Mouse (Mus musculus): ENCODE data around the gene Gsdma3.
"Not testable (repeated sequence)": the region's sequence is repeated elsewhere in the genome, so short reads cannot be mapped to it uniquely, and the experiment has no call there.

The Gsdma3 gene

DNA sequence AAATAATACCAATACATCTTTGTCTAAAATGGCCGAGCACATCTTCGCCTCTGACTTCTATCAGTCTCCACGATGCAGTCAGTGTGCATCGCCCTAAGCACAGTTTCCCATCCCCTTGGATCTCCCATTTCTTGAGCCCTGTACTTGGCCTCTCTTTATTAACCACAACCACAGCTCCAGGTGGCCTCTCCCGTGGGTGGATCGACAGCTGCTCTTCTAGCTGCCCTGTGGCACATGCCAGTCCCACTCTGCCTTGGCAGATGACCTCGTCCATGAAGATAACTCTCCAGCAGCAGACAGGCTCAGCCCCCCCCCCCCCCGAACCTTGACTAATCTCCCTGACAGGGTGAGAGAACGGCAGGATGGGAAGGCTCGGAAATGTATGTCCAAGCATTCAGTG, 30.7 kb upstream of the Gsdma3 start:
- no peak for ATAC-seq (ENCODE audit: insufficient number of reproducible peaks, low FRiP score, low TSS enrichment)

DNA sequence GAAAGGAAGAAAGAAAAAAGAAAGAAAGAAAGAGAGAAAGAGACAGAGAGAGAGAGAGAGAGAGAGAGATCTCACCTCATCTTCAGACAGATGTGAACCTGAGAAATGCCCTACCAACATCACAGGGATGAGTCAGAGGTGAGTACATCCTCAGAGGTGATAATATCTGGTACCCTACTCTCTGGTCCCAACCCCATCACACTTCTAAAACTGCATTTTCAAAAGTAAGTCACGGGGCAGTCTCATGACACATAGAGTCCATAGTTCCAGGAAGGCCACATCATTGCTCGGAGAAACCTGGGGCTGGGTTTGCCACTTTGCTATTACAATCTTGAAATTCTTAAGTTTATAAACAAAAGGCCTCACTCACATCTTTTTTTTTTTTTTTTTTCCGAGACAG, 30.2 kb upstream of the Gsdma3 start:
- ATAC-seq (ENCODE audit: insufficient number of reproducible peaks, low FRiP score, low TSS enrichment), result no peak

DNA sequence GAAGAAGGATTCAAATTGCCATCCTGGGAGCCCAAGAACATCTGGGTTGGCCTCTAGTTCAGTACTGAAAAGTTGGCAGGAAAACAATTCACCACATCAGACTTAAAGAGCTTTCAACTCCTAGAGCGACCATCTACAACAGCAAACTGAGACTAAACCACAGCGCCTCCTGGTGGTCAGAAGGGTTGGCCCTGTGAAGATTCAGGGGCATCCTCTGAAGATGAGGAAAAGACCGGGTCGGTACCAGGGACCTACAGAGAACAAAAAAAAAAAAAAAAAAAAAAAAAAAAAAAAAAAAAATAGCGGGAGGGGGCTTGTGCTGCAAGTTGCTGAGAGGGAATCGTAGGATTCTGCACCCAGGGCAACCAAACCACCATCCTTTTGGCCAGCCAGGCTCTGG, 28.8 kb upstream of the Gsdma3 start:
- no peak for ATAC-seq (ENCODE audit: insufficient number of reproducible peaks, low FRiP score, low TSS enrichment)

DNA sequence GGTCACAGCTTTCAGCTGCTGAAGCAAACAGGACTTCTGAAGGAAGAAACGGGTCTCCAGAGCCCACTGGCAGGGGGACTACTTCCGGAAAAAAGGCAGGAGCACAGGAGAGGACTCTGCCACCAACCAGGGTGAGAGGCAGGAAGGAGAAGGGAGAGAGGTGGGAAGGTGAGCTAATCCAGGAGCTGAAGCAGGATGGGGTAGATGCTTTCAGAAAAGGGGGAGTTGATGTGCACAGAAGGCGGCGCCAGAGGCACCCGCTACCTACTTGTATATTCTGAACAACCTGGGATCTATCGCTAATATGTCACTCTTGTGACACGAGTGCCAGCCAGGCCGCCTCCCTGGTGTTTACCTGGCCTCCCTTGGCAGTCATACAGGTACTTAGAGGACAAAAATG, 28.2 kb upstream of the Gsdma3 start, which contains the start of gene Lrrc3c:
Lrrc3c (plus strand) TSS at position 301 of the 400 bp plus-strand sequence.
- no peak for ATAC-seq (ENCODE audit: insufficient number of reproducible peaks, low FRiP score, low TSS enrichment)

DNA sequence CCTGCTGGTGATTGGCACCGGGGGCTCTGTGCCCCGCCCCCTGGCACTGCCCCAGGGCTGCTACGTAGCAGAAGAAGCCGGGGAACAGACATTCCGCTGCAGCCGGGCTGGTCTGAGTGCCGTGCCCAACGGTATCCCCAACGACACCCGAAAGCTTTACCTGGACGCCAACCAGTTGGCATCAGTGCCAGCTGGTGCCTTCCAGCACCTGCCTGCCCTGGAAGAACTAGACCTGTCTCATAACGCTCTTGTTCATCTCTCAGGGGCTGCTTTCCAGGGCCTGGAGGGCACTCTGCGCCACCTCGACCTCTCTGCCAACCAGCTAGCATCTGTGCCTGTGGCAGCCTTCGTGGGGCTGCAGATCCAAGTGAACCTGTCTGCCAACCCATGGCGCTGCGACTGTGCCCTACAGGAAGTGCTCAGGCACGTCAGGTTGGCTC, 27.3 kb upstream of the Gsdma3 start:
- ATAC-seq (ENCODE audit: insufficient number of reproducible peaks, low FRiP score, low TSS enrichment), result peak; percentile 56; the same call in 1 of the 2 replicates

DNA sequence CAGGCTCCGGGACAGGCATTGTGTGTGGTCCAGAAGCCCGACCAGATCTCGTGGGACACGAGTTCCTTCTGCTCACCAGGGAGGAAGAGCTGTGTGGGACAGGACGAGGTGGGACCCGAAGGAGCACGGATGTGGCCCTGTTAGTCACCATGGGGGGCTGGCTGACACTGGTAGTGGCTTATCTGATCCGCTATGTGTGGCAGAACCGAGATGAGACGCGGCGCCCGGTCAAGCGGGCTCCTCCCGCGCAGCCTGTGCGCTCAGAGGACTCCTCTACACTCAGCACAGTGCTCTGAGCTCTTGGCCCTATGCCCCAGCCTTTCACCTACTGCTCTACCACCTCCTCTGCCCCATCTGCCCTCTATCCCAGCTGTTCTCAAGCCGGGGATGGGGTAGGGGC, 26.9 kb upstream of the Gsdma3 start:
- peak; percentile 15; the same call in 1 of the 2 replicates for ATAC-seq (ENCODE audit: insufficient number of reproducible peaks, low FRiP score, low TSS enrichment)

DNA sequence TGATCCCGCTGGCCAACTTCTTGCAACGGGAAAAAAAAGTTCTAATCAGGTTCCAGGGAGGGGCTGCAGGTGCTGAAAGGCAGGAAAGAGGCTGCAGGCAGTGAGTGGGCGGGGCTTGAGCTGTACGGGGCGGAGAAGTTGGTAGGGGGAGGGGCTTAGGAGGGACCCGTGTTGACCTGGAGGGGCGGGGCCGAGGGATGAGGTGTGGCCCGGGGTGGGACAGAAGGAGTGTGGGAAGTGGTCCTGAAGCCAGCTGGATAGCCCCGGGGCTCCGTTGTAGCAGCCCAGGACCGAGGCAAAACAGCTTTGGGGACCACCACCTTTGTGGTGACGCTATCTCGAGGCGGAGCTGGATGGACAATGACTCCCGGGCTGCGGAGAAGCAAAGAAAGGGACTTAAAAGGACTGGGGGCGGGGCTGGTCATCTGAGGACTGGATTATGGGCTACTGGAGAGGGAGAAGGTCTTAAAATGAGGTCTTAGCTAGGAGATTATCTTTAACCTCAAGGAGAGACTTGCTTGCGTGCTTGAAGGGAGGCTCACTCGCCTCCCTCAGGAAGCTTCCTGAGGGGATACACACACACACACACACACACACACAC, 24.0 kb upstream of the Gsdma3 start:
- no peak for ATAC-seq (ENCODE audit: insufficient number of reproducible peaks, low FRiP score, low TSS enrichment)

DNA sequence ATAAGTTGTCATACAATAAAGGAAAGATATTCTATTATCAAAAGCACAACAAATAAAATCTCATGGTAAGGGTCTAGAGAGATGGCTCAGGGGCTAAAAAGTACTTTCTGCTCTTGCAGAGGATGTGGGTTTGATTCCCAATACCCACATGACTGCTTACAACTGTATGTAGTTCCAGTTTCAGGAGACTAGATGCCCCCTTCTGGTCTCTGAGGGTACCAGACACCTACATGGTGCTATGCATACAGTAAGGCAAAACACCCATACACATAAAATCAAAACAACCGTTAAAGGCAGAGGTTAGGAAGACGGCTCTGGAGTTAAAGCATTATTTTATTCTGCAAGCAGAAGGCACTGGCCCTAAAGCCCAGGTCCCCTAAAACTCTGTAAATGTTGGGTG, 22.2 kb upstream of the Gsdma3 start:
- no peak for ATAC-seq (ENCODE audit: insufficient number of reproducible peaks, low FRiP score, low TSS enrichment)

DNA sequence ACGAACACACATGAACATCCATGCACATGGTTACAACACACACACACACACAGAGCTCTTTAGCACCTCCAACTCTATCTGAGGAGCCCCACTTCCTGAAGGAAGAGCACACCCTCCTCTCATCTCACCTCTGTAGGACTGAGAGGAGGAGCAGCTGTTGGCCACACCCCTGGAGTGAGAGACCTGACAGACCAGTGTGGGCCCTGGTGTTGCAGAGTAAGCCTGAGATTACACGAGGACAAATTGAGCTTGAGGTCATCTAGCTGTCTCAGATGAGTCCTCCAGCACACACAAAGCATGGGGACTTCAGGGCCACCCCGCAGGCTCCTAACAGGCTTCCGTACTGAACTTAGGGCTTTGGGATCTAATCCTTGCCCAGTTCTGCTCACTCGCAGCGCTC, 21.2 kb upstream of the Gsdma3 start:
- ATAC-seq (ENCODE audit: insufficient number of reproducible peaks, low FRiP score, low TSS enrichment), result not testable (repeated sequence)

DNA sequence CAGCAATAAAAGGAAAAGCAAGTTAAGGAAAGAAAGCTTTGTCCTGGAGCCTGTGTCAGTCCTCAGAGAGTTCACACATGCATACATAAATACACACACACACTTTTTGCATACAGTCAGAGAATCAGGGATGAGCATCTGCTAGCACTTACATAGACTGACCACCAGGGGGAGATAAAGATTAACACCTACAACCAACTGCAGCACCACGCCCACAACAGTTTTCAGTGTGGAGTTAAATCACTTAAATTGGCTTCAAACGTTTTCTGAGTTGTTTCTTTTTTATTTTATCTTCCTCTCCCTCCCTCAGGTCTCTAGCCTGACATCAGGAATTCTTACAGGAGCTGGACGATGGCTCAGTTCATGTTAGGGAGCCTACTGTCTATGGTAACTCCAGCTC, 19.4 kb upstream of the Gsdma3 start:
- ATAC-seq (ENCODE audit: insufficient number of reproducible peaks, low FRiP score, low TSS enrichment), result no peak

DNA sequence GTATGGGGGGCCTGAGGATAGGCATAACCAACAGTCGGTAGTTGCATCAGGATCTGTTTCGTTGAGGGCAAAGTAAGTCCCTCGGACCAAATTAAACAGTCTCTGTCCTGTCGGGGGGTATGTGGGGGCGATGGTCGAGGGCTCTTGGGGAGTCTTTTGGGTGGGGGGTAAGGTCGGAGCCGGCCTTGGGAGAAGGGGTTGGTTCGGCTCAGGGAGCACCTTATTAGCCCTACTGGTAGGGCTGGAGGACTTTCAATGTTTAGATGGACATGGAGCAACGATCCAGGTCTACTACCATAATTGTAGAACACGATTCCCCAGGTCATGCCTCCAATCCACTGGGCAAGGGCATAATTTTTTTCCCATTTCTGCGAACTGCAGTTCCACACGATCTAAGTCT, 5.4 kb upstream of the Gsdma3 start:
- ATAC-seq (ENCODE audit: insufficient number of reproducible peaks, low FRiP score, low TSS enrichment), result no peak

DNA sequence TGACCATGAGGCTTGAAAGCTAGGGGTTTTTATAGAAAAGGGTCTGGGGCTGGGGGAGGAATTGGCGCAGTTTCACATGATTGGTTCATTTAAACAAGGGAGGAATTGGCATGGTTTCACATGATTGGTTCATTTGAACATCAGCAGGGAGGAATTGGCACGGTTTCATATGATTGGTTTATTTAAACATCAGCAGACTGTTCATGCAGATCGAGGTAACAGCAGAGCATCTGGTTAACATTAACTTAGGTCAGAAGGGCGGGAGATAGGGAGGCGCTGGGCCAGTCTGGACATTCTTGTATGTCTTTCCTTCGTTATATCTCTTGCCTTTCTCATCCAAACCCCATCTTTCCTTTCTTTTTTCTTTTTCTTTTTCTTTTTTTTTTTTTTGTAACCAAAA, 2.2 kb upstream of the Gsdma3 start:
- ATAC-seq (ENCODE audit: insufficient number of reproducible peaks, low FRiP score, low TSS enrichment), result not testable (repeated sequence)

DNA sequence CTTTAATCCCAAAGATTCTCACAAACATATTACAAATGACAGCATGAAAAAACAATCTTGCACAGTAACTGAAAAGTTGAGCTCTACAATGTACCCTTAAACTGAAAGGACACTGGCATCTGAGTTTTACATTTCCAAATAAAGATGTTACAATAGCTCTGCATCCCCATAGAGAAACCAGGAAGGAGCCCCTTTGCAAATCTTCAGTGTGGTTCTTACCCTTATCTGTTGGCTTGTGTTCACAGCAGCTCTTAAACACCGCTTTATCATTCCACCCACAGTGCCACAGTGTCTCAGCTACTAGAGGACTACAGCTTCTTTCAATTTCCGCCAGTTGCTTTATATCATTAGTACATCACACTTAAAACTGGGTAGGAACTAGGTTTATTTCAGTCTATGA, 1.8 kb upstream of the Gsdma3 start:
- ATAC-seq (ENCODE audit: insufficient number of reproducible peaks, low FRiP score, low TSS enrichment), result not testable (repeated sequence)

DNA sequence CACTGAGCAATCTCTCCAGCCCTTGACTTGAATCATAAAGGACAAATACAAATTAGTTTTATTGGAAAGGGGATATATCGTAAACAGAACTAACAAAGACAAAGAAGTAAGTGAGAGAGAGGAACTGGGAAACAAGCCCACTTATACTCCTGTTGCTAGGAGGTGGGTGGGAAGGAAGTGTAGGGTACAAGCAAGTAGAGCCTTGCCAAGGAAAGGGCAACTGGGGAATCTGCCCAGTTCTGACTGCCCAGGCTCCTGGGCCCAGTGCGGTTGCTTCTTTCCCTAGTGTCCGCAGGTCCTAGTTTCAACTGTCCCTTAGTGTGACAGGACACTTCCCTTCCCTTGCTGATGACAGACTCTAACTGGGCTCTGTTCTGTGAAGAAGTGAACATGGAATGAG, 2.5 kb downstream of the Gsdma3 start:
- ATAC-seq (ENCODE audit: insufficient number of reproducible peaks, low FRiP score, low TSS enrichment), result no peak

DNA sequence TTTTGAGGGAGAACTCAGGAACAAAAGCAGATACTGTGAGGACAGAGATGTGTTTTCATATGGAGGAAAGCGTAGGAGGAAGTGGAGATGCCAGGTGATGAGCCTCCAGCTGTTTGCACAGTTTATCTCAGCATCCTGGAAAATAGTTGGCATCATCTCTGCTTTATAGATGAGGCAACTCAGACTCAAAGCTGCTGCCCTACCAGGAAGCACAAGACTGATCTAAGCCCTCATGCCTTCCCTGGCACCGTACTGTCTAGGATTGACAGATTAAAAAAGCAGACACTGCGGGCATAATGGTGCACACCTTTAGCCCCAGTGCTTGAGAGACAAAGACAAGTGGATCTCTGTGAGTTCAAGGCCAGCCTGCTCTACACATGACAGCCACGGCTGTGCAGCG, 4.5 kb downstream of the Gsdma3 start:
- ATAC-seq (ENCODE audit: insufficient number of reproducible peaks, low FRiP score, low TSS enrichment), result no peak

DNA sequence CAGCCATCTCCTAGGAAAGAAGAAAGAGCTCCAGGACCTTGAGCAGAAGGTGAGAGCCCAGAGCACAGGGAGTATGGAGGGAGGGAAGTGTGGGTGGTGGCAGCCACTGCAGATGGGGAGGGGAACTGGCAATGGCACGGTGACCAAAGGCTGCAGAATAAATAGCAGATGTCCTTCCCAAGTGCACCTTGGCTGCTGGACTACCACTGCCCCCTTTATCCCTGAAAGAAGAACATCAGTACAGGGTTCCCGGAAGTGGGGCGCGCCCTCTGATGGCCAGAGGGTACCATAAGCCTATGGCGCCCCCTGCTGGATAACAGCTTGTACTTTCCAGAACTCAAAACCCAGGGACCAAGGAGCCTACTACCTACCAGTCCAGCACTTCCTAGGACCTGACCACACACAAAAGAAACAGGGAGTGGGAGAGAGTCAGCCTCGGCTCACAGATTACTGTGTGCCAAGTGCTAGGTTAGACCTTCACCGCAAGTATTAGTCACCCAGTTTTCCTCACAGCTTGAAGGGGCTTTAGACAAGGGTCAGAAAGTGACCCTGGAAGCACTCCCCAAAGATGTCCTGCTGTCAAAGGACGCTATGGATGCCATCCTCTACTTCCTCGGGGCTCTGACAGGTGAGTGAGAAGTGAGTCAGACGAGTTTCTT, 9.3 kb downstream of the Gsdma3 start:
- ATAC-seq (ENCODE audit: insufficient number of reproducible peaks, low FRiP score, low TSS enrichment), result not testable (repeated sequence)

DNA sequence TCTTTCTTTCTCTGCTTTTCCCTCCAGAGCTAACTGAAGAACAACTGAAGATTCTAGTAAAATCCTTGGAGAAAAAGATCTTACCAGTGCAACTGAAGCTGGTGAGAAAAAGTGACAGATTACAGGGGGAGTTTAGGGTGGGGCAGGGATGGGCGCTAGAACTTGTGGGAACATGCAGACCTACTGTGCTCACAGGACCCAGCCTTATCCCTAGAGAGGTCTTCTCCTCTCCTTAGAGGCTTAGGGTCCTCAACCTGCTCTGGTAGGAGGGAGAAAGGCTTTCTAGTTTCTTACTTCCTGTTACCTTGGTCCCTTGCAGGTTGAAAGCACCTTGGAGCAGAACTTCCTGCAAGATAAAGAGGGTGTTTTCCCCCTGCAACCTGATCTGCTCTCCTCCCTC, 11.3 kb downstream of the Gsdma3 start:
- ATAC-seq (ENCODE audit: insufficient number of reproducible peaks, low FRiP score, low TSS enrichment), result no peak

DNA sequence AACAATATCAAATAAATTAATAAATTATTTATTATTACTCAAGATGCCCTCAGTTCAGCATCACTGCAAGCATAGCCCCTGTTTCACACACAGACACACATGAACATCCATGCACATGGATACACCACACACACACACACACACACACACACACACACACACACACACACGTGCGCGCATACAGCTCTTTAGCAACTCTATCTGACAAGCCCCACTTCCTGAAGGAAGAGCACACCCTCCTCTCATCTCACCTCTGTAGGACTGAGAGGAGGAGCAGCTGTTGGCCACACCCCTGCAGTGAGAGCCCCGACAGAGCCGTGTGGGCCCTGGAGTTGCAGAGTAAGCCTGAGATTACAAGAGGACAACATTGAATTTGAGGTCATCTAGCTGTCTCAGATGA, 13.9 kb downstream of the Gsdma3 start:
- no peak for ATAC-seq (ENCODE audit: insufficient number of reproducible peaks, low FRiP score, low TSS enrichment)

DNA sequence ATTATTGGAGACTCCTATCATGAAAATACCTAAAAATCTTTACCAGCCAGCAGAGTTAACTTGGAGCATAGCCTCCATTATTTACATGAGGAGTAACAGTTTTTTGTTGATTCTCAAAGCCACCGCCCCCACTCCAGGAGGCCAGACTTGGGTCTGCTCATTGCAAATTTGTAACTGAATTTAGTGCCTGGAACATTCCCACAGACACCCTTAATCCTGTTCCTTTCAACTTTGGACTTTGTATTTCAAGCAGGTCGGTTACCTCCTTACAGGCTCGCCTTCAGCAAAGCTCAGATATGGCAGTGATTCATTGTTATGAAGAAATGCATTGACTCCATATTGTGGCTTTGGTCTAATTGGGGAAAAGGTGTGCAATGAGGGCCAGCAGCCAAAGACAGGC, 18.6 kb downstream of the Gsdma3 start:
- no peak for ATAC-seq (ENCODE audit: insufficient number of reproducible peaks, low FRiP score, low TSS enrichment)

DNA sequence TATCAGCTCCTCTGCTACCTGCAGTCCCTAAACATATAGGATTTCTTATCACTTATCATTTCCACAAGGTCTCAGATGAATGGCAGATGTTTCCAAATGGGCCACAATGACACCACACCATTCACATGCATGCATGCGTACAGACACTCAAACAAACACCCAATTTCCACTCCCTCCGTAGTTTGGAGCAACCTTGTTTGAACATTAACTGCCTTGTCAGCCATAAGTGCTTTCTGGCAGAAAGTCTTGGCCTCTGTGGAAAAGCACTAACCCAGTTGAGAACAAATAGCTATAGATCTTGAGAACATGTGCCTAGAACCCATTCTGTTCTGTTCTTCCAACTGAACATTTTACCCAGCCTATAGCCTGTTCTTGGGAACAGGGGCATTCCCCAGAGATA, 19.8 kb downstream of the Gsdma3 start:
- no peak for ATAC-seq (ENCODE audit: insufficient number of reproducible peaks, low FRiP score, low TSS enrichment)

DNA sequence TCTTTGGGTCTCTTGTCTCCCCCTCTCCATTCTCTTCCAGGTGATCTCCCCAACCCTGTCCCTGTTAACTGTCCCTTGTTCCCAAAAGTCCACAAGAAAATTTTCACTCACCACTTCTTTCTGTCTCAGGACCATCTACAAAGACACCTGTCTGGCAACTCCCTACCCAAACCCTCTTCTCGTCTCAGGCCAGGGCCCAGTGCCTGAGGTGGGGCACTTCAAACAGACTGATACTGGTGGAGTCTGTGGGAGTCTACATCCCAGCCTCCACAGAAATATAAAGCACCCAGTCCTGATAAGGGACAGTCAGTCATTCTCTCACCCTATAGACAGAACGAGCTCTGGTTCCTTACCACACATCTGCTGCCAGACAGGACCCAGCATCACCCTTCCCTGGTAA, 20.3 kb downstream of the Gsdma3 start, which contains the start of gene Gsdma2:
Gsdma2 (plus strand) TSS at position 301 of the 400 bp plus-strand sequence.
- no peak for ATAC-seq (ENCODE audit: insufficient number of reproducible peaks, low FRiP score, low TSS enrichment)

DNA sequence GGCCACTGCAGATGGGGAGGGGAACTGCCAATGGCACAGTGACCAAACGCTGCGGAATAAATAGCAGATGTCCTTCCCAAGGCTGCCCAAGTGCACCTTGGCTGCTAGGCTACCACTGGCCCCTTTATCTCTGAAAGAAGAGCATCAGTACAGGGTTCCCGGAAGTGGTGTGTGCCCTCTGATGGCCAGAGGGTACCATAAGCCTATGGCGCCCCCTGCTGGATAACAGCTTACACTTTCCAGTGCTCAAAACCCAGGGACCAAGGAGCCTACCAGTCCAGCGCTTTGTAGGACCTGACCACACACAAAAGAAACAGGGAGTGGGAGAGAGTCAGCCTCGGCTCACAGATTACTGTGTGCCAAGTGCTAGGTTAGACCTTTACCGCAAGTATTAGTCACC, 28.9 kb downstream of the Gsdma3 start:
- peak; percentile 56; the same call in 1 of the 2 replicates for ATAC-seq (ENCODE audit: insufficient number of reproducible peaks, low FRiP score, low TSS enrichment)
